Mouse (Mus musculus) brain, embryonic 14.5 days (tissue): ENCODE results near the gene Bcl11a. TPM values are rescaled to one million over a fixed set of nuclear protein-coding genes. Genes with fewer than 3 reads are reported as not detected.

Experiments
- DNase-seq: peaks from one replicate; pipeline ENCODE4 v3.0.0-alpha.2; 2011; ENCODE audit warnings: low read depth
- CTCF ChIP-seq: fragments of 200-500 bp; IDR thresholded peaks from 2 replicates; pipeline ENCODE4 v1.5.1; 2012; ENCODE audit warnings: inconsistent platforms, mild to moderate bottlenecking, moderate library complexity, borderline replicate concordance; ENCODE audit not compliant: insufficient read depth, insufficient read length; ENCODE audit errors: extremely low read depth
- POLR2A ChIP-seq: fragments of 200-500 bp; IDR thresholded peaks from 2 replicates; pipeline ENCODE4 v1.6.1; 2012; ENCODE audit warnings: mild to moderate bottlenecking, inconsistent platforms, borderline replicate concordance; ENCODE audit not compliant: poor library complexity, insufficient read depth, insufficient read length, severe bottlenecking; ENCODE audit errors: extremely low read depth
- polyA plus RNA-seq: library from polyadenylated mRNA; depleted of rRNA; stranded (reverse); fragments of >200 nt; gene quantifications from 2 replicates; pipeline ENCODE4 v1.2.3, GENCODE M21; 2012

The Bcl11a gene
- polyA plus RNA-seq, 1 experiment: 88.6 TPM

GRCm38 (mm10) chr11:24130186-24130760, 52.4 kb downstream of the Bcl11a start:
- TF ChIP-seq CTCF (no peak), POLR2A (no peak)
- no peak for DNase-seq

- no peak for DNase-seq
- TF ChIP-seq POLR2A (no peak), CTCF (no peak)
These were observed 54.0 kb downstream of the Bcl11a start for GRCm38 (mm10) chr11:24131818-24132217.

GRCm38 (mm10) chr11:24132358-24132757, 54.5 kb downstream of the Bcl11a start:
- TF ChIP-seq POLR2A: no peak
- no peak for TF ChIP-seq CTCF
- no peak for DNase-seq

GRCm38 (mm10) chr11:24132853-24133252, 55.0 kb downstream of the Bcl11a start:
- DNase-seq: no peak
- no peak for TF ChIP-seq POLR2A
- no peak for TF ChIP-seq CTCF

- no peak for TF ChIP-seq CTCF
- no peak for TF ChIP-seq POLR2A
These were observed 55.6 kb downstream of the Bcl11a start for GRCm38 (mm10) chr11:24133484-24133883.

GRCm38 (mm10) chr11:24133928-24134327, 56.1 kb downstream of the Bcl11a start:
- DNase-seq: no peak
- TF ChIP-seq POLR2A (no peak), CTCF (no peak)

More at GRCm38 (mm10) chr11:24133484-24133883, 55.6 kb downstream of the Bcl11a start:
- DNase-seq: no peak

- no peak for DNase-seq
- TF ChIP-seq CTCF (no peak), POLR2A (no peak)
These were observed 57.4 kb downstream of the Bcl11a start for GRCm38 (mm10) chr11:24135244-24135643.

GRCm38 (mm10) chr11:24136084-24136785, 58.4 kb downstream of the Bcl11a start:
- no peak for TF ChIP-seq CTCF
- no peak for TF ChIP-seq POLR2A
- no peak for DNase-seq

- no peak for DNase-seq
- TF ChIP-seq POLR2A: no peak
- TF ChIP-seq CTCF: no peak
These were observed 60.0 kb downstream of the Bcl11a start for GRCm38 (mm10) chr11:24137891-24138290.

- no peak for DNase-seq
- TF ChIP-seq CTCF: no peak
- no peak for TF ChIP-seq POLR2A
These were observed 60.9 kb downstream of the Bcl11a start for GRCm38 (mm10) chr11:24138600-24139375.

GRCm38 (mm10) chr11:24139432-24139831, 61.6 kb downstream of the Bcl11a start:
- no peak for DNase-seq
- TF ChIP-seq POLR2A: no peak
- TF ChIP-seq CTCF: no peak
